Mouse (Mus musculus) retina, embryonic 14.5 days (tissue): Measurements from ENCODE around the gene Acss2.

Experiments used
- DNase-seq: peaks from one replicate; pipeline ENCODE4 v3.0.0-alpha.2; 2015; ENCODE audit warnings: low spot score

Gene Acss2

GRCm38 (mm10) chr2:155517455-155518423 lies at the start of gene Acss2, which contains the start of gene Ggt7:
TSS of gene Acss2 (plus strand) at chr2:155517948.
TSS of gene Ggt7 (minus strand) at chr2:155518237.
- DNase-seq: peak; percentile 98

- peak; percentile 58 for DNase-seq
Observed at GRCm38 (mm10) chr2:155472671-155473569, 44.8 kb upstream of the Acss2 start.

- DNase-seq: peak; percentile 82
Observed at GRCm38 (mm10) chr2:155473570-155474088, 44.1 kb upstream of the Acss2 start, which contains the start of gene Ncoa6. TSS of gene Ncoa6 (minus strand) at chr2:155473894.

- peak; percentile 83 for DNase-seq
Observed at GRCm38 (mm10) chr2:155482021-155482420, 35.7 kb upstream of the Acss2 start.

GRCm38 (mm10) chr2:155490998-155491397 lies 26.8 kb upstream of the Acss2 start:
- no peak for DNase-seq

- DNase-seq: no peak
Observed at GRCm38 (mm10) chr2:155502596-155502995, 15.2 kb upstream of the Acss2 start.

GRCm38 (mm10) chr2:155504440-155505355 lies 13.1 kb upstream of the Acss2 start:
- no peak for DNase-seq

GRCm38 (mm10) chr2:155505811-155506210 lies 11.9 kb upstream of the Acss2 start:
- no peak for DNase-seq

- DNase-seq: no peak
Observed at GRCm38 (mm10) chr2:155507721-155508470, 9.9 kb upstream of the Acss2 start.

GRCm38 (mm10) chr2:155512479-155512878 lies 5.3 kb upstream of the Acss2 start:
- DNase-seq: peak; percentile 73

GRCm38 (mm10) chr2:155513543-155513942 lies 4.2 kb upstream of the Acss2 start:
- DNase-seq: no peak

- peak; percentile 76 for DNase-seq
Observed at GRCm38 (mm10) chr2:155514666-155515065, 3.1 kb upstream of the Acss2 start.

- DNase-seq: peak; percentile 87
Observed at GRCm38 (mm10) chr2:155515941-155516340, 1.8 kb upstream of the Acss2 start.

- no peak for DNase-seq
Observed at GRCm38 (mm10) chr2:155518531-155519270, 953 bp downstream of the Acss2 start.

GRCm38 (mm10) chr2:155523706-155524105 lies 6.0 kb downstream of the Acss2 start:
- DNase-seq: no peak

GRCm38 (mm10) chr2:155524378-155524777 lies 6.6 kb downstream of the Acss2 start:
- no peak for DNase-seq

GRCm38 (mm10) chr2:155527367-155527766 lies 9.6 kb downstream of the Acss2 start:
- no peak for DNase-seq

GRCm38 (mm10) chr2:155536292-155536691 lies 18.5 kb downstream of the Acss2 start:
- no peak for DNase-seq

- DNase-seq: no peak
Observed at GRCm38 (mm10) chr2:155537761-155538462, 20.2 kb downstream of the Acss2 start.
